22 mouse cellular contexts compared by ENCODE assay signal in the genomic region with DNA sequence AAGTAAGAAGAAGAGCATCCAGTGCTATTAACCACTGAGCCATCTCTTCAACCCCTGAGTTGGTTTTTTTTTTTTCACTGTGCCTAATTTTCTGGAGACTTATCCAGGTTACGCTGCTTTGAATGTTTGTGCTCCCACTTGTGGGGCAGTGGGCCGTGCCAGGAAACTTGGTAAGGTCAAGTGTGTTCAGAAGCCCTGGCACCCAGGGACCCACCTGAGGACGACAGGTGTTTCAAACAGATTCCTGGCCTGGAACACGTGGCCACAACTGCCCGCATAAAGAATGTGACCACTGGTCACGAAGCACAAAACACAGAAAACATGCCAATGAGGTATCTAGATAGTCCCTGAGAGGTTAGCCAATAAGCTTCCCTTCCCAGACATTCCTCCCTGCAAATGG. TPM values are rescaled to one million over a fixed set of nuclear protein-coding genes. Genes with fewer than 3 reads are reported as not detected.
DNase-seq lines count a peak whose midpoint lies in the region; ATAC-seq and TF ChIP-seq lines count a peak whose summit lies in the region.
"Had no signal": no experiment of that assay in that cellular context is flagged by ENCODE, and none has a peak within 500 bp of the region (broad histone marks: within the 10 kb centered on the region; RNA-seq: fewer than 3 reads in every experiment).

No protein-coding gene starts in this region.

- TF ChIP-seq CTCF in lung, adult 2 months (IDR thresholded peaks at IDR 0.05; ENCODE audit: insufficient read depth, low read length): no peak

- H3K4me3 ChIP-seq in lung, adult 2 months (replicated peaks; ENCODE audit: extremely low read depth, low read depth, low read length): no peak overlapping the region
- H3K4me3 ChIP-seq in lung, embryonic 16.5 days (ENCODE audit: low read length): no peak overlapping the region
- H3K4me3 ChIP-seq in forebrain, embryonic 13.5 days: no peak overlapping the region
- H3K4me3 ChIP-seq: embryonic facial prominence, embryonic 13.5 days; forebrain, embryonic 12.5 days; heart, embryonic 15.5 days; hindbrain, embryonic 13.5 days had no signal

- DNase-seq in kidney, adult 18-20 months: peak; percentile 3
- DNase-seq in kidney, postnatal 4 days: no peak
- peak; percentile 64 for DNase-seq in lung, adult 2 months
- DNase-seq in lung, postnatal 25 days (ENCODE audit: low spot score): peak; percentile 71
- DNase-seq in embryo, embryonic 10 days (ENCODE audit: low spot score): no peak
- DNase-seq: adrenal gland, postnatal 10 days; cerebellum, adult 11 months; cerebellum, postnatal 14 days; forebrain, postnatal 0 days; gastrocnemius, postnatal 25 days; heart, adult 18-20 months; heart, postnatal 14 days had no signal

- 72% methylated on average over 6 of the region's 6 CpGs for WGBS in lung, adult 2 months
- 66% methylated on average over 6 of the region's 6 CpGs for WGBS in lung, embryonic 16.5 days
- 91% methylated on average over 6 of the region's 6 CpGs for WGBS in forebrain, embryonic 13.5 days

- no peaks in the 10 kb centered on the region for H3K27me3 ChIP-seq in lung, embryonic 16.5 days (ENCODE audit: control insufficient read depth, insufficient read depth, low read depth, low read length)
- H3K27me3 ChIP-seq in forebrain, embryonic 13.5 days: no peaks in the 10 kb centered on the region
- H3K27me3 ChIP-seq: embryonic facial prominence, embryonic 13.5 days; forebrain, embryonic 12.5 days; heart, embryonic 15.5 days; hindbrain, embryonic 13.5 days had no signal

- no peaks in the 10 kb centered on the region for H3K36me3 ChIP-seq in lung, embryonic 16.5 days (ENCODE audit: control insufficient read depth, insufficient read depth, low read length)
- H3K36me3 ChIP-seq in forebrain, embryonic 13.5 days (ENCODE audit: poor library complexity, severe bottlenecking): no peaks in the 10 kb centered on the region
- H3K36me3 ChIP-seq: embryonic facial prominence, embryonic 13.5 days; forebrain, embryonic 12.5 days; heart, embryonic 15.5 days; hindbrain, embryonic 13.5 days had no signal

- ATAC-seq in lung, embryonic 16.5 days (ENCODE audit: low read depth): peak; percentile 41; the same call in 1 of the 2 replicates
- no peak for ATAC-seq in forebrain, embryonic 13.5 days
- ATAC-seq in CD4-positive, CD25-positive, alpha-beta regulatory T cell, adult 4 months: no peak
- ATAC-seq: forebrain, postnatal 0 days; hindbrain, postnatal 0 days had no signal

- H3K4me2 ChIP-seq in lung, embryonic 16.5 days (ENCODE audit: low read depth, low read length): no peak overlapping the region
- no peak overlapping the region for H3K4me2 ChIP-seq in forebrain, embryonic 13.5 days
- H3K4me2 ChIP-seq: embryonic facial prominence, embryonic 13.5 days; forebrain, embryonic 12.5 days; heart, embryonic 11.5 days; heart, embryonic 15.5 days; hindbrain, embryonic 13.5 days had no signal

- H3K9me3 ChIP-seq in lung, embryonic 16.5 days (ENCODE audit: control insufficient read depth, low read length): no peaks in the 10 kb centered on the region
- H3K9me3 ChIP-seq in forebrain, embryonic 13.5 days (replicated peaks): no peaks in the 10 kb centered on the region
- H3K9me3 ChIP-seq: embryonic facial prominence, embryonic 13.5 days; forebrain, embryonic 12.5 days; G1E; heart, embryonic 15.5 days; hindbrain, embryonic 13.5 days had no signal

- H3K4me1 ChIP-seq in lung, adult 2 months (ENCODE audit: control insufficient read depth, insufficient read depth, low read length): peaks cover 17% of the 10 kb centered on the region
- peaks cover 12% of the 10 kb centered on the region; the same call in 1 of the 2 replicates for H3K4me1 ChIP-seq in lung, embryonic 16.5 days (replicated peaks; ENCODE audit: control insufficient read depth, insufficient read depth, low read length)
- H3K4me1 ChIP-seq in forebrain, embryonic 13.5 days: peaks cover 5% of the 10 kb centered on the region
- H3K4me1 ChIP-seq: hindbrain, embryonic 13.5 days had no signal

- no peak for TF ChIP-seq POLR2A in lung, adult 2 months (IDR thresholded peaks at IDR 0.05; ENCODE audit: borderline replicate concordance, extremely low read depth, low read depth, low read length)

- no peak overlapping the region for H3K9ac ChIP-seq in lung, embryonic 16.5 days (ENCODE audit: low read length)
- H3K9ac ChIP-seq in forebrain, embryonic 13.5 days: no peak overlapping the region
- H3K9ac ChIP-seq: embryonic facial prominence, embryonic 13.5 days; forebrain, embryonic 12.5 days; forebrain, postnatal 0 days; heart, embryonic 15.5 days; hindbrain, embryonic 13.5 days had no signal

- H3K27ac ChIP-seq in lung, embryonic 16.5 days (ENCODE audit: low read length): no peak overlapping the region
- H3K27ac ChIP-seq in forebrain, embryonic 13.5 days: no peak overlapping the region
- H3K27ac ChIP-seq: embryonic facial prominence, embryonic 13.5 days; forebrain, embryonic 12.5 days; heart, embryonic 15.5 days; hindbrain, embryonic 13.5 days; hindbrain, postnatal 0 days had no signal

RNA-seq across cellular contexts. Expression of a gene that starts 43.2 kb away (rescaled TPM):
- 17.2 and 18.8 TPM in 2 replicates for polyA plus RNA-seq in lung, adult 2 months (2012; rRNA removed)
- 59.0 and 63.5 TPM in 2 replicates for polyA plus RNA-seq in lung, embryonic 16.5 days (2015; fragmentation: Nextera tagmentation; extraction: Ambion mirVana)
- 76.0 and 78.1 TPM in 2 replicates for polyA plus RNA-seq in forebrain, embryonic 13.5 days (2015; fragmentation: Nextera tagmentation; extraction: Ambion mirVana)
- polyA plus RNA-seq in CD4-positive, CD25-positive, alpha-beta regulatory T cell, adult 4 months (2017; shearing (Covaris generic)): 100 to 1,000 TPM in 1 of 2 experiments, 10 to 100 TPM in 1; 99.1 to 122 TPM

RNA-seq across cellular contexts. Expression of a gene that starts 43.4 kb away (rescaled TPM):
- 1.6 and 4.4 TPM in 2 replicates for polyA plus RNA-seq in lung, adult 2 months (2012; rRNA removed)
- 23.8 and 24.4 TPM in 2 replicates for polyA plus RNA-seq in lung, embryonic 16.5 days (2015; fragmentation: Nextera tagmentation; extraction: Ambion mirVana)
- 23.8 and 25.5 TPM in 2 replicates for polyA plus RNA-seq in forebrain, embryonic 13.5 days (2015; fragmentation: Nextera tagmentation; extraction: Ambion mirVana)
- 10 to 100 TPM; 66.3 to 87.7 TPM for polyA plus RNA-seq in CD4-positive, CD25-positive, alpha-beta regulatory T cell, adult 4 months (2017; shearing (Covaris generic))

Comparison
In these comparisons a context has a peak if more than half of its experiments do, and no peak if none do; other contexts are left out.
1. DNase-seq: peak in kidney, adult 18-20 months (single experiment), lung, adult 2 months (single experiment) and lung, postnatal 25 days (single experiment); none in kidney, postnatal 4 days (0 of 2) and embryo, embryonic 10 days (single experiment).